Mouse (Mus musculus): ENCODE data around the gene Cdyl.
"Not testable (repeated sequence)": the region's sequence is repeated elsewhere in the genome, so short reads cannot be mapped to it uniquely, and the experiment has no call there.

Gene Cdyl

DNA sequence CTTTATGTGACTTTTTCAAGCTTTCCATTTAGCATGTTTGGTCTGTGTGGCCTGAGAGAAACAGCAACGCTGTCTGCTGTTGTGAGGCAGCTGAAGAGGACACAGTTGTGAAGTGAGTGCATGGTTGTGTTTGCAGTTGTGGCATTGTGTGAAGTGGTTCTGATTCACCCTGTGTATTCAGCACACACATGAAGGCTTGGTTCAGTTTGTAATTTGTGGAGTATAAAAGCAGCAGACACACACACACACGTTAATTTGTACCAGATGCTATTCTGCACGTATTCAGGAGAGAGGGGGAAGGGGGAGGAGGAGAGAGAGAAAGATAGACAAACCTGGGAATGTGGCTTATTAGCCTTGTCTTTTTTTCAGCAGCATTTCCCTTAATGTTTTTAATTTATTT, 146.1 kb downstream of the Cdyl start:
- no peak for DNase-seq (ENCODE audit: low spot score)

DNA sequence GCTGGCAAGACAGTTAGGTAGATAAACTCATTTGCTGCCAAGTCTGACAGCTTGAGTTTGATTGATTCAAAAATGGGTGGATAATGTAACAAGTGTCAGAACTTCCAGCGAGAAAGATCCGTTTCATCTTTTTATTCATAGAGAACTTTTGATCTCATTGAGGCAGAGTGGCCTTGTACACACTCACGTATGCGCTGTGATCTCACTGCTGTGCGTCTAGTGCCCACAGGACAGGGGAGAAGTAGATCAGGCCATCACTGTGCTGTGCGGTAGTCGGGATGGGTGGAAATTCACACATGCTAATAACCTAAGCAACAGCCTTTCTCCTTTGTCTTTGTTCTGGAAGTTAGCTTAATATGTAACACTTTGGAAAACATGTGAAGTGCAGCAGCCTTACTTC, 146.5 kb downstream of the Cdyl start:
- DNase-seq (ENCODE audit: low spot score), result no peak

DNA sequence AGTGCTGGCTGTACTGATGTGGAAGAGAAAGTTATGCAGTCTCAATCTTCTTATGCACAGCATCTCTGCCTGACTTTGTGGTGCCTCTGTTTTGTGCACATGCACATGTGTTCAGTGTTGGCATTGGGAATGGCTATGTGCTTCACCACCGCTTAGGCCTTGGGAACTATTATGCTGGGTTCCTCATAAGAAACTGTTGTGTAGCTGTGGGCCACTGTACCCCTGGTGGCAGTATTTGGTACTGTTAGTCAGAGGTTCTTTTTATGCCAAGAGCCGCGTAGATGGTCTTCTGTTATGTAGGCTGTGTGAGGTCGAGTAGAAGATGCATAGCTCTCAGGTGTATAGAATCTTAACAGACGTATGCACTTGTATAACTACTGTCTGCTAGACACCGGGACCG, 147.4 kb downstream of the Cdyl start:
- DNase-seq (ENCODE audit: low spot score), result no peak

DNA sequence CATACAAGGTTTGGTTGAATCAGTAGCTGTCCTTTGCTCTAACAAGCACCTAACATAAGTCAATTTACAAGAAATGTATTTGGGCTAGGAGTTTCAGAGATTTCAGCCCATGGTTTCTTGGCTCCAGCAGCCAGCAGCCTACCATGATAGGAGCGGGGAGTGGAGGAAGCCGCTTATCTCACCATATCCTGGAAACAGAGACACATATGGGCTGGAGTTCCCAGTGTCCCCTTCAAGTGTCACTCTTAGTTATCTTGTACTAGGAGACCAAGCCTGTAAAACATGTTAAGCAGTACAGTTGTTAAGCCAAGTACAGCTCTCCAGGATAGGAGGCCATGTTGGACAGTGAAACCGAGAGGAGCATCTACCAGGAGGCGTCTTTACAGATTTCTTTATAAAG, 147.9 kb downstream of the Cdyl start:
- no peak for DNase-seq (ENCODE audit: low spot score)

DNA sequence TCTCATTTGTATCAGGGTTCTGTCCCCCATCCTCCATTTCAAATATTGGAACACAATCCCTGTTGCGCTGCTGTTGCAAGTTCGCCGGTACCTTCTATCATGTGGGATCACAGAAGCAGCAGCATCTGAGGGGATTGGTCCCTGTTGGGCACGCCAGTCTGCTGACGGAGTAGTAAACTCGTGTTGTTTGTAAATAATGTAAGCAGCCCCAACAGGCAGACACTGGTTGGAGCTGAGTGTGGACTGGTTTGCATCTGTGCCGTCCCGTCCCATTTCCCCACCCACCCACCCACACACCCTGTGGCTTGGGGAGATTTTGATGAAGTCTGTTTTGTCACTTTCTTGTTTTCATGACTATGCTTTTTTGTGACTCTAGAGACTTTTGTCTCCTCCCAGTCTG, 148.3 kb downstream of the Cdyl start:
- DNase-seq (ENCODE audit: low spot score), result no peak

DNA sequence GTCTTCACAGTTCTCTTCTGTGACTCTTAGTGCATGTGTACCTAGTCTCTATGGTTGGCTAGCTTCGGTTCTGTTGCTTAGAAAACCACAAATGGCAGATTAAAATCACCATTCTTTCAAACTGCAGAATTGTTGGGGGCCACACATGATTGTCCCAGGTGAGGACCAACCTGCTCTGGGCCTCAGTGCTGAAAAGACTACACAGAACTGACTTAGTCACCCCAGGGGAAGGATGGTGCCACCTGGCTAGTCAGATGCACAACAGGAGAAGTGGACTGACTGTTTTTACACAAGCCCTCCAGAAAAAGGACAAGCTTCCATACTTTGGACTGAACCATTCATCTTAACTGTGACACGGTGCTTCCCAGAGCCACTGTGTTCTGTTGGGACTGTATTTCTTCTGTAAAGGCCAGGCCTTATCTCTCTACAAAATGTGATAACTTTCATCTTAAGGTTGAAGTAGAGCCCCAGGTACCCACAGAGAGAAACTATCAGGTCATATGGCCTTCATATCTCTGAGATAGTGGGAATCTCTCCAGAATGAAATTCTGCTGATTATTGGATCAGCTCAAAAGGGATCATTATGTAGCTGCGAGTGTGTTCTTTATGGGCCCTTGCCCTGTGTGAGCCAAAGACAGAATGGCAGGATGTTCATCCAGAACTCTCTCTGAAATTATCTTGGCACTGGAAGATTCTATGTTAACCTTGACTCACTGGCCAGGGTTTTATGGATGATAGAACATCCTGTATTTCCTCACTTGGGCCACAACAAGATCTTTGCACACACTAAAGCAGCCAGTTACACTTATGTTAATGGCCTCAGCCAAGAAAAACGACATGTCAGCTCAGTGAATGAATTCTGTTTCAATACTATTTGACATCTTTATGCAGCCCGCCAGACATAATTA, 149.9 kb downstream of the Cdyl start:
- DNase-seq (ENCODE audit: low spot score), result no peak

DNA sequence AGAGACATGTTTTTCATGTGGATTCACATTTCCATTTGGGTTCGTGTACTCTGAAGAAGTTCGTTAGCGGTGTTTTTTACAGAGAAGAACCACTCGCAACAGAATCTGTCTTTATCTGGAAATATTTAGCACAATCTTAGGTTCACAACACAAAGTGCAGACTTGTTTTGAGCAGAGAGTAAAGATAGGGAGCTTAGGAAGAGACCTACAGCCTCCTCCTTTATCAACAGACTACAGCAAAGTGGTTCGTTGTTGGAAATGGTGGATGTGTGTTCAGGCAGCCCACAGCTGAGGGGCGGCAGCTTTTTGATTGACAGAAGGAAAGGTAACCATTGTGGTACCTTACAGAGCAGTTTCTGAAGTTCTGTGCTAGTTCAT, 150.5 kb downstream of the Cdyl start:
- no peak for DNase-seq (ENCODE audit: low spot score)

DNA sequence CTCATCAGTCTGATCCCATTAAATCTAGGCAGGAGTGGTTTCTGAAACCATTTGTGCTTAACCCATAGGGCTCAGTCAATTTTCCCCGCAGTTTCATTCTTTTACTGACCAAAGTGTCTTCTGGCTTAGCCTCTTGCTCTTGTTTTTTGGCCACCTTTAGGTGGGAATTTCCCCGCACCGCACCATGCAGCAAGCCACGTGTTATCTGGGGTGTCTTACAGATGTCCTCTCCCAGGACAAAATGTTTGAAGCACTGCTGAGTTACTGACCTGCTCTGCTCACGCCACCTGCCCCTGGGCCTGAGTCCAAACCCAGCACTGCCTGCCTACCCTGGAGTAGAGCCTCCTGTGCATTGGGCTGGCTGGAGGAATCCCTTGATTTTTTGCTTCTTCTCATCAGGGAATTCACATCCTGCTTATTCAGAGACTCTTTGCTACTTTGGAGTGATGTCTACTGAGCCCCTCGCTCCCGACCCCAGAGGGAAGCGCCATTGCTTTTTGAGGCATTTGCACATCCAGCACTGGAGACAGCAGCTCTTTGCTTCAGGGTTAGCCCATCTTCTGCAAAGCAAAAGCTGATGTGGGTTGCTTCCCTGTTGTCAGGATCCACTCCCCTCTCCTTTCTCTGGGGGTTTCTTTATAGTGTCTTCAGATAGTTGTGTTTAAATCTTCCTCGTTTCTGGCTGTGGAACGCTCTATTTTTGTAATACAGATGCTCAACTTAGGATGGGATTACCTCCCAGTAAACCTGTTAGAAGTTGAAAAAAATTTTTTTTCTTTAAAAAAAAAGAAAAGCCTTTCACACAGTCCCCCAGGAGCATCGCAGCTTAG, 151.9 kb downstream of the Cdyl start:
- no peak for DNase-seq (ENCODE audit: low spot score)

DNA sequence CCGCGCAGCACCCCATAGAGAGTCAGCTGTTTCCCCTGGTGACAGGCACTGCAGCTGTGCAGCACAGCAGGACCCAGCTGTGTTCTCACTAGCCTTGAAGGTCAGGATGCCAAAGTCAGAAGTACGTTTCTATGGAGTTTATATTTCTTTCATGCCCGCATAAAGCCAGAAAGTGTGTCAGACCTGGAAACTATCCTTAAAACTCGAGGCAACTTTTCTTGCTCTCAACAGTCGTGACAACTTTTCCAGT, 152.5 kb downstream of the Cdyl start:
- DNase-seq (ENCODE audit: low spot score), result no peak

DNA sequence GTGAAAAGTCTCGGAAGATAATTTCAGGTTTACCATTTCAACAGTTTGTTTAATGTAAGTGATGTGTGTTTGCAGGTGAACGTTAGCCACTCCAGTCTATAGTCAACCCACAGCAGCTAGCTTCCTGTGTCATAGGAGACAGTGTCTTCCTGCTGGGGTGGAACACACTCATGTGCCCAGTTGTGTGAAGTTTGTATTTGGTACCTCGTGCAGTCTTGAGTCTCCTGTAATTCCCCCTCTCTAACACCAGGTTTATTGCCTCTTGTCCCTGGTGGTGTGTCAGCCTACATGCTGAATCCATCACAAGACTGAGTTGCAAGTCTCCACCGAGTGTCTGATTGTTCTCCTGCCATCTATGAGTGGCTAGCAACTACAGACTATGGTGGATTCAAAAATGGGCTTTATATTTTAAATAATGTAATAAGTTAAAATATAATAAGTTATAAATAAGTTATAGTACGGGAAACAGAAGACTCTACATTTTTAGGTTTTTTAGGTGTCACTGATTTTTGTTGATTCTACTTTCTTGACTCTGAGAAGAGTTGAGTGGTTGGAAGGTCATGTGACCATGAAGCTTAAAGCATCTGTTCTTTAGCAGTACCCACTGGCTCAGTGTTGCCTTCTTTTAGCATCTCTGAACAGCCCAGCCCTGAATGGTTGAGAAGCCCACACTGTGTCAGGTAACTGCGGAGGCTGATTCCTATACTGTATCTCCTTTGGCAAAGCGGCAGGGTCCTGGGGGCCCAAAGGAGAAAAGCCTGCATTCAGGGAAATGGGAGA, 153.9 kb downstream of the Cdyl start:
- DNase-seq (ENCODE audit: low spot score), result no peak

DNA sequence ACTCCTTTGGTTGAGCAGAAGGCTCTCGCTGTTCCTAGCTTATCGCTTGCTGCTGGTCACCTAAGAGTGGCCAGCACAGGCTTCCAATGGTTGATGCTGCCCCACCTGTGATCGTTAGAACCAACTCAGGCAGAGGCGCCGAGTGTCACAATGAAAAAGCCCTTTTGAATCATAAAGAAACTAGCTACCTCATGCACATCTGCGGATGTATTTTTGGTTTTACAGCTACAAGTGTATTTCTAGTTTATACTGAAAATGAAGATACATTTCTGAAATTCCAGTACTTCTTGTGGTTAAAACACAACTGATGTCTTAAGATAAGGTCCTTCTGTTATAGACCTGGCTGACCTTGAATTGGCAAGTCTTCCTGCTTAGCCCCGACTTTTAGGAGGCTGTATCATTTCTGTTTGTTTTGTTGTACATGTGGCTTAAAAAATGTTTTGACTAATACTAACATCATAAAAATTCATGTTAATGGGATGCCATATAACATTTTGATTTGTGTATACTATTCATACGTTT, 155.6 kb downstream of the Cdyl start:
- no peak for DNase-seq (ENCODE audit: low spot score)

DNA sequence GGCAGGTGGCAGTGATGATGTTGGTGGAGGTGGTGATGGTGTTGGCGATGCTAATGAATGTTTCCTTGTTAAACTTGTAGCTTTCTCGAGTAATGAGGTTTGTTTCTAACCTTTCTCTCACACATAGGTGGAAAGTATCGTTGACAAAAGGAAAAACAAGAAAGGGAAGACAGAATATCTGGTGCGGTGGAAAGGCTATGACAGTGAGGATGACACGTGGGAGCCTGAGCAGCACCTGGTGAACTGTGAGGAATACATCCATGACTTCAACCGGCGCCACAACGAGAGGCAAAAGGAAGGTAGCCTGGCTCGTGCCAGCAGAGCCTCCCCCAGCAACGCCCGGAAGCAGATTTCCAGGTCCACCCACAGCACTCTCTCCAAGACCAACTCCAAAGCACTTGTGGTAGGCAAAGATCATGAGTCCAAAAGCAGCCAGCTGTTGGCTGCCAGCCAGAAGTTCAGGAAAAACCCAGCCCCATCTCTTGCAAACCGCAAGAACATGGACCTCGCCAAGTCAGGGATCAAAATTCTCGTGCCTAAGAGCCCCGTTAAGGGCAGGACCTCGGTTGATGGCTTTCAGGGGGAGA, 156.2 kb downstream of the Cdyl start:
- no peak for DNase-seq (ENCODE audit: low spot score)

DNA sequence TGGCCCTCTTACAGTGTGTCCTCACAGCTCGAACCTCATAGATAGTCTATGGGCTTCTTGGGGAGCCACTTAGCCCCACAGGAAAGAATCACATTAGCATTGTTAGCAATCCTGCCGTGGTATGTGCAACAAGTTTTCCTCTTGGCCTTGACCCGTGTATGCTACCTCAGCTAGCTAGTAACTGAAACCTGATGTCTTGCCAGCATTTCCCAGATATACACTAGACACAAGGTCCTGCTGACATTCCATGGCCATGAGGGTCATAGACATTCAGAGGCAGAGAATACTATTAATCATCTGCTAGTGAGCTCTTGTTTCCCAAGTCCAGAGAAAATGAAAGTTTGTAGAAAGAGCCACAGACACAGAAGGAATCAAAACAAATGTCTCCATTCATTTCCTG, 158.0 kb downstream of the Cdyl start:
- DNase-seq (ENCODE audit: low spot score), result no peak

DNA sequence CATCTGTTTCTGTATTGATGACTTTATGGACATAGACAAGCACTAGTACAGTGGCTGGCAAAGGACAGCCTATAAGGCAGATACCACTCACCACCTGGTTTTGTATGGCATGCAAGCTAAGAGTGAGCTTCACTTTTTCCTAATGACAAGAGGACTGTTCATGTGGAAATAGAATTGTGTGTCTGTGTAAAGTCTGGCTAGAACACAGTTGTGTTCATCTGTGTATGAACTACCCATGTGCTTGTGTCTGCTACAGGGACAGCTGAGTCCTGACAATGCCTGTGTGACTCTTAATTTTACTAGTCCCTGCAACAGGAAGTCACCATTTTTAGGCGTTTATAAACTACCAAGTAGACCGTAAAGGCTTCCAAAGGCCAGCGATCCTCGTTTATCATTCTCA, 158.4 kb downstream of the Cdyl start:
- DNase-seq (ENCODE audit: low spot score), result no peak

DNA sequence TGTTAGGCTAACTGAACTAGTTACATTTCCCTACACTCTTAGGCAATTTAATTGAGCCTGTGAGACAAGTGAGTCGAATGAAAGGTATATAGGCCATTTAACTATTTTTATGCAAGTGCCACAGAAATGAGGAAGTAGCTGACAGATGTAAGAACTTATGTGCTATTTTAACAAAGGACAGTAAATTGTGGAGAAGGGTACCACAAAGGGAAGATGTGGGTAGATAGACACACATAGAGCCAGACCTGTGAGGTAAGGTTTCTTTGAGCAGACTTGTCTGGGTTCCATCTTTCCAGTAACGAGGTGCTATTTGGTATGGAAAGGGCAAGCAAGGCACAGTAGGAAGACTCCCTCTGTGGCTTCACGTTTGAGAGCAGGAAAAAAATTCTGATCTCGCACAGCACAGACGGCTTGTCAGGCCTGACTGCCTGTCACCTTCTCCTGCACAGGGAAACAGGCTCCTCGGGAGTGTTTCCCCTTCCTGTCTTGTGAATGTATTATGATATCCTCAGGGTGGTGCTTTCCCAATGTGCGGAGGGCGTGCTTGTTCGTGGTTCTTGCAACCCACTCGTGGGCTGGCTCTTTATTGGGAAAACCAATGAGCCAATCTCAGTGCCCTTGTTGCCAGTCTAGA, 162.3 kb downstream of the Cdyl start:
- no peak for DNase-seq (ENCODE audit: low spot score)

DNA sequence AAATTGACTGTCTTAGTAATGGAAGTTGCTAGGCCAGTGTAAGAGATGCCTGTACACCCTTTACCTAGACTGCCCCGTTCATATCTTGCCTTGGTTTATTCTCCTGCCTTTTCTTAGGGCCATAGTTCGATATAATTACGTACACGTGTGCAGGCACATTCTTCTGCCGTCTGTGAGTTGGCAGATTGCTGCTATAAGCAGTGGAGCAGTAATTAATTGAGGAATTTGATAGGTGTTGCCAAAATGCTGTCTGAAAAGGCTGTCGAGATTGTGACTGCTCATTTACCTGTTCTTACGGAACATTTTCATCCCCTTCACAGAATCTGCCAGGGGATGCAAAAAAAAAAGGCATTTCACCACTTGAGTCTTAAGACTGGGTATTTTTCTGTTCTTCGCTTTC, 163.2 kb downstream of the Cdyl start:
- no peak for DNase-seq (ENCODE audit: low spot score)

DNA sequence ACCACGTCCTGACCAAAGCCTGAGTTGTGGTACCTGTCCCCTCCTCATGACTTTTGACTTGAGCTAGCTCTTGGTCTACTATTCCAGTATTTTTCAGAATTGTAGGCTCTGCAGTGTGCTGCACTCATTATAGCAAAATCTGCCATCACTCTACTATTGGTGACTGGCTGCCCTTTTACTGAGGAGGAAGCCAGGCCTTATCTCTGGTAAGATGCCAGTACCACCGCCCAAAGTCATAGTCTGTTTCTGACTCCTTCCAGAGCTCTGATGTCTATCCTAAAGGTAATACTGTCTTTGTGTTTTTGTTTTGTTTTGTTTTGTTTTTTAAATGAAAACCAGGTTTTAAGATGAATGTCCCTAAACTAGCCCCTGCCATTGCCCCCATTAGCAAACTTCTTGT, 166.0 kb downstream of the Cdyl start:
- no peak for DNase-seq (ENCODE audit: low spot score)

DNA sequence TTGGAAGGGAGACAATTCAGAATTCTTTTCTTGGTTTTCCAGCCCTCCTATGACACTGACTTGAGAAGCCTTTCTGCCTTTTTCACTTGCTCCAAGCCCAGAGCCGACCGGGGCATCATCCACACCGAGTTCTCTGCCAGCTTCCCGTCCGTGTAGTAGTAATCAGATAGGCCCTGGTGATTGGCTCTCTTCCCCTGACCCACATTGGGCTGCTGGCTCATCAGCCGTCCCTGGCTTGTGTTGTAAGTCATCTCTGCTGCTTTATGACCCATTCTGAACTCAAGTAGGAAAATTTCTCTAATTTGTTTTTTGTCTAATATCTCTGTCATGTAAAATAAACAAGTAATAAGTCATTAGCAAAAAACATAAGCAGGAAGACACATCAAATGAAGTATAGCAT, 173.0 kb downstream of the Cdyl start:
- DNase-seq (ENCODE audit: low spot score), result peak; percentile 9

DNA sequence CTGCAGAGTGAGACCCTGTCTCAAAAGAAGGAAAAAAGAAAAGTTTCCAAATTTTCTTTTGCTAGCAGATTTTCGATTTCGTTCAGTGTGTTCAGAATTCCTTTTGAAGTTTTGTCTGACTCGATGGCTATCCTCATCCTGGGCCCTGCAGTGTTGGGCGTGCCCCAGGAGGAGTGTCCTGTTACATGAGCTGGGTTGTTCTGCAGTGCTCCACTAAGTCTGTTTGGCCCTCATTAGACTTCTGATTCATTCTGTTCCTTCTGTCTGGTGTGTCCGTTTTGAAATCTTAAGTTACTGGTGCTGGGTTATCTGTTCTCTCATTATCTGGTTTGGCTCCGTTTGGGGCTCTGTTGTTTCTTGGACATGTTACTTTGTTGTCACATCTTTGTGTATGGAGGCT, 174.3 kb downstream of the Cdyl start:
- DNase-seq (ENCODE audit: low spot score), result no peak

DNA sequence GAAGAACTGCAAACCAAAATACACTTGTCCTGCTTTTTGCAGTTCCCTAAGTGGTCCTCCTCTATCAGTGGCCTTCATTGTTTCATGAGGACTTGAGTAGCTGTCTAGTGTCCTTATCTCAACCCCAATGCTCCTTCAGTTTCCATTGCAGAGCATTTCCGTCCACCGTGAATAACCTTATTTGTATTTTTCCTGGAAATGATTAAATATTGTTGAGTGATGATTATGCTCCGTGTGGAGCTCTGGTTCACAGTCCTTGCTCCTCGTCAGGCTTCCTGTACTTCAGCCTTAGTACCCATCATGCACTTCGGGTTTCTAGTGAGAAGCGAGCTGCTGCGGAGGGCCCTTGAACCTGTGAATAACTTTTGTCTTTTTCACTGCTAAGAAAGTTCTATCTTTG, 176.0 kb downstream of the Cdyl start:
- DNase-seq (ENCODE audit: low spot score), result no peak

DNA sequence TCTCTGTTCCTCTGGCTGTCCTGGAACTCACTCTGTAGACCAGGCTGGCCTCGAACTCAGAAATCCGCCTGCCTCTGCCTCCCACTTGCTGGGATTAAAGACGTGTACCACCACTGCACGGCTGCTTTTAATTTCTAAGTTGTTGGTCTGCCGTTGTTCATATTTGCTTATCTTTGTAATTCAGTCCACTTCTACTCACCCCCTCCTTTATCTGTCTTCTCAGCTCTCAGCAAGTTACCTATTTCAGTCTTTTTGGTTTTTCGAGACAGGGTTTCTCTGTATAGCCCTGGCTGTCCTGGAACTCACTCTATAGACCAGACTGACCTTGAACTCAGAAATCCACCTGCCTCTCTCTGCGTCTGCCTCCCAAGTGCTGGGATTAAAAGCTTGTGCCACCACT, 176.9 kb downstream of the Cdyl start:
- DNase-seq (ENCODE audit: low spot score), result not testable (repeated sequence)

DNA sequence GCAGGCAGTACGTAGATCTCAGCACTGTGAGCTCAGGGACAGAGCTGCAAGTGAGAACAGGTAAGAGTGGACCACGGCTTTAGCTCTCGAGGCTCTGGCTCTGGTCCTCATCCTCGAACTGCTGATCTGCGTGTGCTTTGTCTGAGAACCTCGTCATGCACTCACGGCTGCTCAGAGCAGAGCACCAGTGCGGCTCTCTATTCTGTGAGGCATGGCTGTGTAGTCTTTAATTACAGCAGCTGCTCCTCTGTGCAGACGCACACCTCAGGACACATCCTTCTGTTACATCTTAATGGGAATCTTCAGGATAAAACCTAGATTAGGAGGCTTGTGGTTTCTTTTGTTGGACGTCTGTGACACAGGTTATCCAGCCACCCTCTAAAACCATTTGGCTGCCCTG, 180.5 kb downstream of the Cdyl start:
- no peak for DNase-seq (ENCODE audit: low spot score)
